Mouse (Mus musculus) bone marrow, adult 2 months (tissue): ENCODE results near the gene Acvrl1. TPM values are rescaled to one million over a fixed set of nuclear protein-coding genes. Genes with fewer than 3 reads are reported as not detected.

Experiments
- H3K27ac ChIP-seq: fragments of 200-500 bp; 2 replicates; pipeline ENCODE4 v1.5.1; 2012; ENCODE audit warnings: low read depth, mild to moderate bottlenecking, control low read depth, inconsistent platforms, low read length; ENCODE audit not compliant: control insufficient read depth, poor library complexity, insufficient read depth
- H3K4me1 ChIP-seq: fragments of 200-500 bp; 2 replicates; pipeline ENCODE4 v1.6.1; 2011; ENCODE audit warnings: low read length; ENCODE audit not compliant: control insufficient read depth, insufficient read depth
- H3K4me3 ChIP-seq: fragments of 200-500 bp; replicated peaks from 2 replicates; pipeline ENCODE3; 2011; ENCODE audit warnings: mild to moderate bottlenecking, low read depth, low read length, control low read depth; ENCODE audit not compliant: control insufficient read depth
- CTCF ChIP-seq: fragments of 200-500 bp; IDR thresholded peaks from 2 replicates; pipeline ENCODE4 v1.5.1; 2011; ENCODE audit warnings: low read length, control low read depth; ENCODE audit not compliant: control insufficient read depth, insufficient read depth
- POLR2A ChIP-seq: fragments of 200-500 bp; IDR thresholded peaks from 2 replicates; pipeline ENCODE4 v1.6.1; 2011; ENCODE audit warnings: low read depth, mild to moderate bottlenecking, control low read depth, low read length, borderline replicate concordance; ENCODE audit not compliant: control insufficient read depth
- WGBS: fragments of 180-500 bp; shearing (Covaris S2); methylation state at CpG from one replicate; pipeline ENCODE4 v1.1.7; 2018; 5-methylcytosine and 5-hydroxymethylcytosine counted together
- polyA plus RNA-seq: library from polyadenylated mRNA; stranded (reverse); fragments of >200 nt; gene quantifications from 2 replicates; pipeline ENCODE4 v1.2.4, GENCODE M21; 2011; ENCODE audit warnings: low replicate concordance; ENCODE audit not compliant: missing spikeins, insufficient read depth, insufficient read length

The Acvrl1 gene
- polyA plus RNA-seq, 1 experiment: 21.9 TPM

DNA sequence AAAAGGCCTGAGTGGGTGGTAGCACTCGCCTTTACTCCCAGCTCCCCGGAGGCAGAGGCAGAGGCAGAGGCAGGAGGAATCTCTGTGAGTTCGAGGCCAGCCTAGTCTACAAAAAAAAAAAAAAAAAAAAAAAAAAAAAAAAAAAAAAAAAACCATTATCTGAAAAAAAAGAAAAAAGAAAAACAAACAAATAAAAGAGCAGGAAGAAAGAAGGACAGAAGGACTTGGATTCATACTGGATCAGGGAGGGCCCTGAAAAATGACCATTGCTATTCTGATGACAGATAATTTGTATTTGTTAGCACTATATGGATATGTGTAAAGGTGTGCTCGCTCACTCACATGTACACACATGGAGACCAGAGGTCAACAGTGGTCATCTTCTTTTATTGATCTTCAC, 43.0 kb downstream of the Acvrl1 start:
- no peaks in the 10 kb centered on the region; the same call in none of the 2 replicates for H3K4me1 ChIP-seq
- TF ChIP-seq CTCF: no peak
- no peak for TF ChIP-seq POLR2A
- no peak overlapping the region for H3K27ac ChIP-seq
- 82% methylated on average over 4 of the region's 4 CpGs for WGBS
- no peak overlapping the region for H3K4me3 ChIP-seq

GRCm38 (mm10) chr15:101172016-101172415, 43.7 kb downstream of the Acvrl1 start:
- Histone ChIP-seq H3K27ac (no peak overlapping the region), H3K4me1 (no peaks in the 10 kb centered on the region; the same call in none of the 2 replicates), H3K4me3 (no peak overlapping the region)
- 75% methylated on average over 2 of the region's 2 CpGs for WGBS
- TF ChIP-seq POLR2A: no peak
- no peak for TF ChIP-seq CTCF

- no peaks in the 10 kb centered on the region; the same call in none of the 2 replicates for H3K4me1 ChIP-seq
- H3K27ac ChIP-seq: peak within 1 kb of the TSS; percentile 77
- H3K4me3 ChIP-seq: peak within 1 kb of the TSS; percentile 73
- TF ChIP-seq CTCF (no peak), POLR2A (peak; percentile 74; the same call in 1 of the 2 replicates)
- under 1% methylated on average over 56 of the region's 87 CpGs for WGBS
Measured at GRCm38 (mm10) chr15:101173421-101174211, 45.3 kb downstream of the Acvrl1 start, which contains the start of gene Acvr1b. Gene Acvr1b, plus strand, starts transcription at chr15:101174067.

- Histone ChIP-seq H3K27ac (peak overlapping the region; percentile 51; the same call in 1 of the 2 replicates), H3K4me3 (peak overlapping the region; percentile 52), H3K4me1 (no peaks in the 10 kb centered on the region; the same call in none of the 2 replicates)
- WGBS: 2% methylated on average over 36 of the region's 46 CpGs
- no peak for TF ChIP-seq CTCF
- no peak for TF ChIP-seq POLR2A
Measured at GRCm38 (mm10) chr15:101174294-101175130, 46.2 kb downstream of the Acvrl1 start.

- H3K27ac ChIP-seq: no peak overlapping the region
- peak overlapping the region; percentile 33 for H3K4me3 ChIP-seq
- H3K4me1 ChIP-seq: no peaks in the 10 kb centered on the region; the same call in none of the 2 replicates
- 6% methylated on average over 5 of the region's 5 CpGs for WGBS
- no peak for TF ChIP-seq POLR2A
- no peak for TF ChIP-seq CTCF
Measured at GRCm38 (mm10) chr15:101175131-101175460, 46.8 kb downstream of the Acvrl1 start.

- H3K27ac ChIP-seq: no peak overlapping the region
- WGBS: 19% methylated on average over 17 of the region's 17 CpGs
- H3K4me1 ChIP-seq: no peaks in the 10 kb centered on the region; the same call in none of the 2 replicates
- TF ChIP-seq CTCF (no peak), POLR2A (no peak)
- peak overlapping the region; percentile 14 for H3K4me3 ChIP-seq
Measured at GRCm38 (mm10) chr15:101175613-101176283, 47.4 kb downstream of the Acvrl1 start.

DNA sequence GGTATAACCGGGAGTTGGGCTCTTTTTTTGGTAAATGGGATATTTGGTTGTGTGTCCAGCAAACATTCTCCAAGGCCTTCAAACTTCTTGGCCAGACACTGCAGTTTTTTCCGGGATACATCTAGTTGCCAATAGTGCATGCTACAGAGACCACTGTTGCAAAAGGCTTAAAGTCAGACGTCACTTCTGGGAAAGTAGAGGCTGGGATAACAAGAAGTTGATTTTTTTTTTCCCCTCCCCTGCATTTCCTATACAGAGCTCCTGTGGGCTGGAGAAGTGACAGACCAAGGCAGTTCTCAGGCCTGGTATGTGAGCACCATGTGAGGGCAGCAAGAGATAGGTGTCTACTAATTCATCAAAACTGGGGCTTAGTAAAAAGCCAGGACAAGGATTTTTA, 48.0 kb downstream of the Acvrl1 start:
- Histone ChIP-seq H3K4me3 (no peak overlapping the region), H3K4me1 (no peaks in the 10 kb centered on the region; the same call in none of the 2 replicates), H3K27ac (no peak overlapping the region)
- 25% methylated on average over 3 of the region's 3 CpGs for WGBS
- TF ChIP-seq POLR2A (no peak), CTCF (no peak)
